Mouse (Mus musculus) ES-E14 (cell line): ENCODE measurements around the gene Vps13d.

Experiments
- CHD2 ChIP-seq: IDR thresholded peaks from 2 replicates; pipeline ENCODE4 v1.6.1; 2014; ENCODE audit warnings: mild to moderate bottlenecking, low read depth, low read length, inconsistent platforms
- HCFC1 ChIP-seq: IDR thresholded peaks from 2 replicates; pipeline ENCODE4 v1.6.1; 2012; ENCODE audit warnings: low read length, inconsistent platforms, borderline replicate concordance; ENCODE audit not compliant: insufficient read depth
- ZC3H11A ChIP-seq: IDR thresholded peaks from 2 replicates; pipeline ENCODE4 v1.6.1; 2012; ENCODE audit warnings: low read depth, mild to moderate bottlenecking, inconsistent platforms, low read length, borderline replicate concordance
- ZNF384 ChIP-seq: IDR thresholded peaks from 2 replicates; pipeline ENCODE4 v1.6.1; 2012; ENCODE audit warnings: low read depth, low read length, inconsistent platforms

DNA sequence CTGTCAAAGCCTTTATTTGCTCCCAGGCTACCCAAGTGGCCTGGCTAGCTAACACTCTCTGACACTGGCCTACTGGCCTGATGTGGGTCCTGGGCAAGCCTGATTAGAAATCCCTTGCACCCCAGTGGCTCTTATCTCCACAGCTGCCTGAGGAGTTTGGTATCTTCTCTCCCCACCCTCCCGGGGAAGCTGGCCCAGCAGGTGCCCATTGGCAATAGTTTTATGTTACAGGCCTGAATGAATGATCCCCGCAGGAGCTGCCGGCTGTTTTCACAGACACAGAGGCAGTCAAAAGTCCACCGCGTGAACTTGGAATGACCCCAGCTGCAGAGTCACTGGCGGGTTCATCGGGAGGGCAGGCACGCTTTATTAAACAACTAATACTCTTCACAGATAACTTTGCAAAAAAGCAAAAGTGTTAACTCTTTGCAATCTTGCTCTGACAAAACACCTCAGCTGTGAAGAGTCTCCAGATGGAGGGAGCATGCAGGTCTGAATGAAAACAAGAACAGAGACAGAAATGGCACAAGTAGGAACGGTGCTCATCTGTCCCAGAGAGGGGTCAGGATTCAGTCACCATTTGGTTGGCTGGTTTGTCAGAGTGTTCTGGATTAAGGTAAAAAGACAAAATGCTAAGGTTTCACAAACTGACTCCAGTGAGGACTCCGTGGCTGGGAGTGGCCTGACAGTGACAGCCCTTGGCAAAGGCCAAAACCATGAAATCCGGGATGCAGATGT is 160.1 kb downstream of the Vps13d start:
- TF ChIP-seq ZC3H11A (no peak), ZNF384 (no peak), HCFC1 (no peak), CHD2 (no peak)
